Mouse (Mus musculus) MEL (cell line): ENCODE results near the gene Fbxl16.

Experiments used
- CTCF ChIP-seq, 3 experiments: IDR thresholded peaks in 2 of 3; conservative IDR thresholded peaks in 1 of 3; 2 replicates each; pipeline ENCODE4 v1.5.1; 2011 to 2012; ENCODE audit warnings: low read length in 3 of 3, low read depth in 2 of 3, mild to moderate bottlenecking in 2 of 3, improper control_type of control experiment in 1 of 3, inconsistent platforms in 1 of 3, mixed read lengths in 1 of 3, moderate library complexity in 1 of 3; ENCODE audit not compliant: control insufficient read depth in 1 of 3, insufficient read depth in 1 of 3, poor library complexity in 1 of 3, severe bottlenecking in 1 of 3
- ELF1 ChIP-seq: IDR thresholded peaks from 2 replicates; pipeline ENCODE4 v1.6.1; 2014; ENCODE audit warnings: low read depth, mild to moderate bottlenecking, inconsistent platforms, low read length, improper control_type of control experiment, moderate library complexity
- EP300 ChIP-seq, 2 experiments: IDR thresholded peaks; 2 replicates each; pipeline ENCODE4 v1.6.1; 2011; ENCODE audit warnings: improper control_type of control experiment in 2 of 2, low read length in 2 of 2, low read depth in 1 of 2, mild to moderate bottlenecking in 1 of 2
- ETS1 ChIP-seq: IDR thresholded peaks from 2 replicates; pipeline ENCODE4 v1.6.1; 2012; ENCODE audit warnings: low read depth, mild to moderate bottlenecking, inconsistent platforms, low read length, improper control_type of control experiment, moderate library complexity
- MAZ ChIP-seq: IDR thresholded peaks from 2 replicates; pipeline ENCODE4 v1.6.1; 2012; ENCODE audit warnings: low read depth, mild to moderate bottlenecking, inconsistent platforms, low read length, improper control_type of control experiment
- MEF2A ChIP-seq: IDR thresholded peaks from 2 replicates; pipeline ENCODE4 v1.6.1; 2014; ENCODE audit warnings: low read depth, mild to moderate bottlenecking, inconsistent platforms, low read length, improper control_type of control experiment; ENCODE audit not compliant: poor library complexity, insufficient replicate concordance, severe bottlenecking; ENCODE audit errors: extremely low read depth
- POLR2A ChIP-seq, 2 experiments: IDR thresholded peaks; 2 replicates each; pipeline ENCODE4 v1.6.1; 2011 to 2012; ENCODE audit warnings: low read length in 2 of 2, mild to moderate bottlenecking in 2 of 2, control low read depth in 1 of 2, improper control_type of control experiment in 1 of 2, low read depth in 1 of 2, moderate library complexity in 1 of 2; ENCODE audit not compliant: control insufficient read depth in 1 of 2, insufficient read depth in 1 of 2, poor library complexity in 1 of 2
- POLR2AphosphoS2 ChIP-seq: IDR thresholded peaks from 2 replicates; pipeline ENCODE4 v1.6.1; 2011; ENCODE audit warnings: low read length, improper control_type of control experiment
- RCOR1 ChIP-seq: IDR thresholded peaks from 2 replicates; pipeline ENCODE4 v1.6.1; 2012; ENCODE audit warnings: low read depth, mild to moderate bottlenecking, inconsistent platforms, low read length, improper control_type of control experiment
- SMC3 ChIP-seq: IDR thresholded peaks from 2 replicates; pipeline ENCODE4 v1.6.1; 2011; ENCODE audit warnings: low read depth, low read length, improper control_type of control experiment
- ZC3H11A ChIP-seq: IDR thresholded peaks from 2 replicates; pipeline ENCODE4 v1.6.1; 2012; ENCODE audit warnings: low read depth, mild to moderate bottlenecking, inconsistent platforms, low read length, improper control_type of control experiment

DNA sequence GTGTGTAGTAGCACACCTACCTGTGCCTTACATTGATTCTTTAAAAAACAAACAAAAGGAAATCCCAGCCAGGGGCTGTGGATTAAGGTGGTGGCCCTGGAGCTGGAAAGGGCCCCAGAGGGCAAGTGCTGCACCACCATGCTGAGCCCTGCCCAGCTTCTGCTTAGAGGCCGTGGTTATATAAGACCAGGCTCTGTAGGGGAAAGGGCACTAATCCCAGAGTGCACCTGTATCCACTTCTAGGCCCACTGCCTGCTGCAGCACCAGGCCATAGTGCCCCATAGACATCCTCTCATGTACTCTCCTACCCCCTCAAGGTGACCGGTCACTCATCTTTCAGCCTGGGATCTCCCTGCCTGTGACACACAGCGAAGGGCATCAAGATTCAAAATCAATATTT is 57.3 kb downstream of the Fbxl16 start:
- TF ChIP-seq CTCF (IDR thresholded peaks at IDR 0.05 in 2 of 3, conservative IDR thresholded peaks at IDR 0.05 in 1 of 3; ENCODE audit: control insufficient read depth in 1 of 3, insufficient read depth in 1 of 3, low read depth in 2 of 3, low read length in 3 of 3, poor library complexity in 1 of 3, severe bottlenecking in 1 of 3) (no peak), ELF1 (no peak), RCOR1 (no peak), MEF2A (no peak), ZC3H11A (no peak), POLR2A (IDR thresholded peaks at IDR 0.05; ENCODE audit: control insufficient read depth in 1 of 2, insufficient read depth in 1 of 2, low read depth in 1 of 2, low read length in 2 of 2, poor library complexity in 1 of 2) (no peak), ETS1 (no peak), MAZ (no peak), EP300 (IDR thresholded peaks at IDR 0.05; ENCODE audit: low read depth in 1 of 2, low read length in 2 of 2) (no peak), SMC3 (no peak), POLR2AphosphoS2 (no peak)
